Mouse (Mus musculus) bone marrow, adult 2 months (tissue): ENCODE measurements around the gene Bsn.

Experiments
- CTCF ChIP-seq: fragments of 200-500 bp; IDR thresholded peaks from 2 replicates; pipeline ENCODE4 v1.5.1; 2011; ENCODE audit warnings: low read length, control low read depth; ENCODE audit not compliant: control insufficient read depth, insufficient read depth
- POLR2A ChIP-seq: fragments of 200-500 bp; IDR thresholded peaks from 2 replicates; pipeline ENCODE4 v1.6.1; 2011; ENCODE audit warnings: low read depth, mild to moderate bottlenecking, control low read depth, low read length, borderline replicate concordance; ENCODE audit not compliant: control insufficient read depth

DNA sequence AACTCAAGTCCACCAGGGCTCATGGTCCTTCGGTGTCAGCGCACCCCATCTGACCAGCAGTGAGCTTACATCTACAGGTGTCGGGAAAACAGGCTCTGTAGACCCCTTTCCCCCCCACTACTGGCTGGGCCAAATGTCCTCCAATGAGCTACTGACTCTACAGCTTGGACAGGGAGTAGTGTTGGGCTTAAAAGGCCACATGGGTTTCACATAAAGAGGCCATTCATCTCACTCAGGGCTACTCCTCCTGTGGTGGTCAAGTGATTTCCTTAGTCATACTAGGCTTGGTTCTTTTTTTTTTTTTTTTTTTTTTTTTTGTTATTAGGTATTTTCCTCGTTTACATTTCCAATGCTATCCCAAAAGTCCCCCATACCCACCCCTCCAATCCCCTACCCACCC, 66.3 kb downstream of the Bsn start:
- TF ChIP-seq POLR2A (no peak), CTCF (no peak)
